Mouse (Mus musculus): ENCODE data around the gene 1810037I17Rik. TPM values are rescaled to one million over a fixed set of nuclear protein-coding genes. Genes with fewer than 3 reads are reported as not detected.

1810037I17Rik gene
- 61.0 and 71.2 TPM in 2 replicates for polyA plus RNA-seq (2011; ENCODE audit: insufficient read depth, insufficient read length, low replicate concordance, missing spikeins)

DNA sequence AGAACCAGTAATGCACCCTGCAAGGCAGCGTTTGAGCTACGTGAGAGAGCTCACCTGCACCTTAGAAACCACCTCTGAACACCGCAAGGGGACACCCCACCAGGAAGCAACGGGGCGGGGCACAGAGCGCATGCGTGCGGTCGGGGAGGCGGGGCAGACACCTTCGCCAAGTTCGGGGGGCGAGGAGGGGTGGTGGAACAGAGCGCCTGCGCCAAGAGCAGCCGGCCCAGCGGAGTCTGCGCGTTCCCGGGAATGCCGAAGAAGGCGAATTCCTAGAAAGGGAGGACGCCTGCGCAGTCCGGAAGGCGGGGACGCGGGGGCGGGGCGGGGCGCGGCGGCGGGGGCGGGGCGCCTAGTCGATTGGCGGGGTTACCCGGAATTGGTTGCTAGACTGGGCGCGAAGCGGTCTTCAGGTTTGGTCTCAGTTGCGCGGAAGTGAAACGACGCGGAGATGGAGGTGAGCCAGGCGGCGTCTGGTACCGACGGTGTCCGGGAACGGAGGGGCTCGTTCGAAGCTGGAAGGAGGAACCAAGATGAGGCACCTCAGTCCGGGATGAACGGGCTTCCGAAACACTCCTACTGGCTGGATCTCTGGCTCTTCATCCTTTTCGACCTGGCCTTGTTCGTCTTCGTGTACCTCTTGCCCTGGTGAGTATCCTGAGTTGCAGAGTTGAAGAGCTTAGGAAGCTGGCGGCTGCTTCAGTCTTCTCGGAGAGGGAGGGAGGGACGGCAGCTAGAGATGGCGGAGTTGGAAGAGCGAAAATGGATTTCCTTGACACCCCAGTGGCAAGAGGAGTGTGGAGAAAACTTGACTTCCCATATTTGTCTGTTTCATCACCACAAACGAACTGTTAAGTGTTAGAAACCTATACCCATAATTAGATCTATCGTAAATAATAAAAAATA lies at the start of gene 1810037I17Rik:
Gene 1810037I17Rik (plus strand): TSS at position 195 of the 906 bp plus-strand sequence.
- Histone ChIP-seq H3K4me3 (replicated peaks; ENCODE audit: control insufficient read depth, low read depth, low read length) (peak within 1 kb of the TSS; percentile 97), H3K27ac (ENCODE audit: control insufficient read depth, insufficient read depth, low read depth, low read length, poor library complexity) (peak within 1 kb of the TSS; percentile 56), H3K4me1 (ENCODE audit: control insufficient read depth, insufficient read depth, low read length) (no peaks in the 10 kb centered on the region)
- TF ChIP-seq CTCF (IDR thresholded peaks at IDR 0.05; ENCODE audit: control insufficient read depth, insufficient read depth, low read length): peak; percentile 25; the same call in 1 of the 2 replicates
- TF ChIP-seq POLR2A (IDR thresholded peaks at IDR 0.05; ENCODE audit: borderline replicate concordance, control insufficient read depth, low read depth, low read length): peak; percentile 65; the same call in 1 of the 2 replicates
- WGBS: under 1% methylated on average over 68 of the region's 68 CpGs

DNA sequence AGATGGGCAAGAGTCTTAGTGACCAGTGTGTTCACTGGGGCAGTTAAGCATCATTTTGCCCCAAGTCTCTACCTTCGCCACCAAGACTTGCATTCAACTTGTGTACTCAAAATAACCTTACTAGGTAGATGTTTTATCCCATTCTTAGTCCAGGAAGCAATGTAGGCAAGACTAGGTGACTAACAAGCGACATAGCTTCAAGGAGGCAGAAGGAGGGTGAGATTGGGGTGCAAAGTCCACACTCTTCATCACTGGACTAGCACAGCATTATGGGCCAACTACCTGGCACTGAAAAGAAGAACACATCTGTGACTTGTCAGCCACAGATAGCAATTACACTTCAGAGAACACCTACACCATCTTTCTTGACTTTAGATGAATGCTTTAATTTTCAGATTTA lies 47.1 kb upstream of the 1810037I17Rik start:
- Histone ChIP-seq H3K4me3 (replicated peaks; ENCODE audit: control insufficient read depth, low read depth, low read length) (no peak overlapping the region), H3K27ac (ENCODE audit: control insufficient read depth, insufficient read depth, low read depth, low read length, poor library complexity) (no peak overlapping the region), H3K4me1 (ENCODE audit: control insufficient read depth, insufficient read depth, low read length) (no peaks in the 10 kb centered on the region)
- 77% methylated on average over 2 of the region's 2 CpGs for WGBS
- TF ChIP-seq CTCF (IDR thresholded peaks at IDR 0.05; ENCODE audit: control insufficient read depth, insufficient read depth, low read length): no peak
- TF ChIP-seq POLR2A (IDR thresholded peaks at IDR 0.05; ENCODE audit: borderline replicate concordance, control insufficient read depth, low read depth, low read length): no peak

DNA sequence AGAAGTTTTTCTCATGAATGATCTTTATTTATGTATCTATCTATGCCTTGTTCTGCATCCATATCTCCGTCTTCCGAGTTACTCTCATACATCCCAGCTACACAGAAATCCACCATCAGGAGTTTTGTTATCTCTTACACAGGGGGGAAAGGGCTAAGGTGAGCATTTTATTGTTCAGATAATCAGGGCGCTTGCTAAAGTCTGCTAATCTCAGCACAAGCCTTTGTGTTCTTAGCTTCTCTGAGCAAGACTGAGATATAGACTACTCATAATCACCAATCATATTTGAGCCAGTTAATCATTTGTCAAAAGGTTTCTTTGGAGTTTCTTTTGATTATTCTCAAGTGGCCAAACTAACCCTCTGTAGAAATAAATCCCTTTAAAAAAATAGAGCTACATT lies 46.5 kb upstream of the 1810037I17Rik start:
- Histone ChIP-seq H3K4me1 (ENCODE audit: control insufficient read depth, insufficient read depth, low read length) (no peaks in the 10 kb centered on the region), H3K27ac (ENCODE audit: control insufficient read depth, insufficient read depth, low read depth, low read length, poor library complexity) (no peak overlapping the region), H3K4me3 (replicated peaks; ENCODE audit: control insufficient read depth, low read depth, low read length) (no peak overlapping the region)
- TF ChIP-seq POLR2A (IDR thresholded peaks at IDR 0.05; ENCODE audit: borderline replicate concordance, control insufficient read depth, low read depth, low read length) (no peak), CTCF (IDR thresholded peaks at IDR 0.05; ENCODE audit: control insufficient read depth, insufficient read depth, low read length) (no peak)
- 86% methylated on average over 3 of the region's 3 CpGs for WGBS

DNA sequence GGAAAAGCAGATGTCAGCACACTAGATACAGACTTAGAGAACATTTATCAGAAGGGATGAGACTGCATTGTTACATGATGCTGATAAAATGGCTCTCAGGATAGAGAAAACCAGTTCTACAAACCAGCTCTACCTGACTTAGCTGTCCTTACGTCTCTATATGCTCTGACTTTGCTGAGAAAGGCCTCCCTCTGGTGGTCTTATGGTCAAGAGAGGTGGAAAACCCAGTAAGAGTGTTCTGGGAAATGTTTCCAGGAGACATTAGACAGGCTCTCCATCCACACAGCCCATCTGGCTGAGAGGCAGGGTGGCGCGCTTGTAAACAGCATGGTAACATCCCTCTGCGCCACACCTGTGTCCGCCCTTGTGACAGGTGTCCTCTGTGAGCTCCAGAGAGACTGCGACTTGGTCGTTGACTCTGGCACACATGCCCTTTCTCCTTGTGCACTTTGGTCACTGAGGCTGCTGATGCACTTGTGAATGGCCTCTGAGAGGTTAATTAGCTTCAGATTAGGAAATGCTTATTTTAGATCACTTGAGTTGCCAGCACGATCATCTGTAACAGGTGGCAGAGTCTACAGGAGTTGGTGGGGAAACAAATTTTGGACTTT lies 45.2 kb upstream of the 1810037I17Rik start:
- Histone ChIP-seq H3K27ac (ENCODE audit: control insufficient read depth, insufficient read depth, low read depth, low read length, poor library complexity) (no peak overlapping the region), H3K4me3 (replicated peaks; ENCODE audit: control insufficient read depth, low read depth, low read length) (no peak overlapping the region), H3K4me1 (ENCODE audit: control insufficient read depth, insufficient read depth, low read length) (no peaks in the 10 kb centered on the region)
- TF ChIP-seq CTCF (IDR thresholded peaks at IDR 0.05; ENCODE audit: control insufficient read depth, insufficient read depth, low read length) (no peak), POLR2A (IDR thresholded peaks at IDR 0.05; ENCODE audit: borderline replicate concordance, control insufficient read depth, low read depth, low read length) (no peak)
- WGBS: 86% methylated on average over 8 of the region's 8 CpGs

DNA sequence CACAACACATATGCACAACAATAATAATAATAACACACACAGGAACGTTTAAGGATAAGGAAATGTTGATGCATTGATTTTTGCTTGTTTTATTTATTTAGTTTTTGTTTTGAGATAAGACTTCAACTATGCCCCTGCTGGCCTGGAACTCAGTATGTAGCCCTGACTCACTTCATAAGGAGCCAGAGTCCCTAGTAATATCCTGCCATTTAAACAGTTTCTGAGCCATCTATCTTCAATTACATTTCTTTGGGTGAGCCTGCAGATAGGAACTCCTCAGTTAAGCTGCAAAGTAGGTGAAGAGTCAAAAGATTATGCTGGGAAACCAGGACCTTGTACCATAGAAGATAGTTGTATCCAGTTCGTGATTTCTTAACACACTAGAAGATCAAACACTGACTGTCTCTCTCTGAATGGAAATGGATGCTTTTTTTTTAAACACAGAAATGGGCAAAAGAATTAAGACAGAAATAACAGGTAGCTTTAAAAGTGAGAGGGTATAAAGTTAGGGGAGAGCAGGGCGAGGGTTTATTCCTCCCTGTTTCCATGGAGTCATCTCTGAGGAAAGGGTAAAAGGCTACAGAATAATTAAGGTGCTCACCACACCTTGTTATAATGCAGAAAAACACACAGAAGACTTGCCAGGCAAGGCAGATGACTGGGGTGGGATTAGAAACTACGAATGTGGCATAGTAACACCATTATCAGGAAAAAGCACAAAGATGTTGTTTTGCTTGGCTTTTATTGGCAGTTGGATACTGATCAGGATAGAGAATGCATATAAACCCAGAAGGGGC lies 36.3 kb upstream of the 1810037I17Rik start:
- no peak overlapping the region for H3K4me3 ChIP-seq (replicated peaks; ENCODE audit: control insufficient read depth, low read depth, low read length)
- 74% methylated on average over 4 of the region's 4 CpGs for WGBS
- TF ChIP-seq CTCF (IDR thresholded peaks at IDR 0.05; ENCODE audit: control insufficient read depth, insufficient read depth, low read length) (no peak), POLR2A (IDR thresholded peaks at IDR 0.05; ENCODE audit: borderline replicate concordance, control insufficient read depth, low read depth, low read length) (no peak)
- H3K4me1 ChIP-seq (ENCODE audit: control insufficient read depth, insufficient read depth, low read length): no peaks in the 10 kb centered on the region
- no peak overlapping the region for H3K27ac ChIP-seq (ENCODE audit: control insufficient read depth, insufficient read depth, low read depth, low read length, poor library complexity)

DNA sequence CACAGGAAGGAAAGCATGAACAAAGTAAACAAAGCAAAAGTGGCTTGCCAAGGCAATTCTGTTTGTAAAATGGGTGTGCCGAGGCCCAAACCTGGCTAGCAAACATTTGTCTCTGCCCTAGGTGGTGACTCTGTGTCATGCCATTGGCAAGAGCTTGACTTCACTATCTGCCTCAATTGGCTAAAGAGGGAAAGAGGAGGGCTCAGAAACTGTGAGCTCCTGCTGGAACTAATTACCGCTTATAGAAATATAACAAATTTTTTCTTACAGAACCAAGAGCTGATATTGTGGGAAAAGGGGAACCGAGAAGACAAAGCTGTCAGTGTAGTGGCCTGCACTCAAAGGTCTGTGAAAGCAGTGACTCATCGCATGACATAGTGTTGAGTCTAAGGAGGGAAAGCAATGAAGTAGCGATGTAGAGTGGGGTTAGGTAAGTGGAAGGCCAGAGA lies 35.6 kb upstream of the 1810037I17Rik start:
- Histone ChIP-seq H3K27ac (ENCODE audit: control insufficient read depth, insufficient read depth, low read depth, low read length, poor library complexity) (no peak overlapping the region), H3K4me3 (replicated peaks; ENCODE audit: control insufficient read depth, low read depth, low read length) (no peak overlapping the region), H3K4me1 (ENCODE audit: control insufficient read depth, insufficient read depth, low read length) (no peaks in the 10 kb centered on the region)
- TF ChIP-seq CTCF (IDR thresholded peaks at IDR 0.05; ENCODE audit: control insufficient read depth, insufficient read depth, low read length) (no peak), POLR2A (IDR thresholded peaks at IDR 0.05; ENCODE audit: borderline replicate concordance, control insufficient read depth, low read depth, low read length) (no peak)
- 58% methylated on average over 5 of the region's 5 CpGs for WGBS

DNA sequence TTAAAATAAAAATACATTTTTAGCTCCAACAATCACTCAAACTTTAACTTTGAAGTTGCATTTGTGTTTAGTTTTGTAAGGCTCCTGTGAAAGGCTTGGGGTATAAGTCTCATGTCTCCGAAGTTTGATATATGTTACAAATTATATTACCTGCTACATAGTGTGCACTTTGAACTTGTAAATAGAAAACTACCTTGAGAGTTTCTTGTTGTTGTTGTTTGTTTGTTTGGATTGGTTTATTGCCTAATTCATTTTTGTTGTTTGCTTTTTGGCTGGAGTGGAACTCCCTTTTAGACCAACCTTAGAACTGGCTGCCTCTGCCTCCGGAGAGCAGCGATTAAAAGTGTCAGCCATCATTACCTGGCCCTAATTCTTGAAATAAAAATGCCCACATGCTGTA lies 29.2 kb upstream of the 1810037I17Rik start, which contains the start of gene Fabp2:
Gene Fabp2 (plus strand): TSS at position 301 of the 400 bp plus-strand sequence.
- H3K4me1 ChIP-seq (ENCODE audit: control insufficient read depth, insufficient read depth, low read length): no peaks in the 10 kb centered on the region
- no peak within 1 kb of the TSS for H3K4me3 ChIP-seq (replicated peaks; ENCODE audit: control insufficient read depth, low read depth, low read length)
- TF ChIP-seq POLR2A (IDR thresholded peaks at IDR 0.05; ENCODE audit: borderline replicate concordance, control insufficient read depth, low read depth, low read length) (no peak), CTCF (IDR thresholded peaks at IDR 0.05; ENCODE audit: control insufficient read depth, insufficient read depth, low read length) (no peak)
- H3K27ac ChIP-seq (ENCODE audit: control insufficient read depth, insufficient read depth, low read depth, low read length, poor library complexity): no peak within 1 kb of the TSS
- 87% methylated on average over 3 of the region's 3 CpGs for WGBS

All from bone marrow, adult 2 months (tissue).